Mouse (Mus musculus) natural killer cell, adult 2 months (primary cell): Measurements from ENCODE around the gene Acsf2.
A peak's percentile ranks its signal among the peaks of the same experiment; 100 is the strongest.
"Not testable (repeated sequence)": the region's sequence is repeated elsewhere in the genome, so short reads cannot be mapped to it uniquely, and the experiment has no call there.

Experiments
- DNase-seq, 2 experiments: peaks; one replicate each; pipeline ENCODE4 v3.0.0; 2022; ENCODE audit warnings: low spot score in 2 of 2

The Acsf2 gene

GRCm38 (mm10) chr11:94601321-94602281, at the start of gene Acsf2:
Gene Acsf2, minus strand, starts transcription at chr11:94601871.
- peak; percentile 41 to 64 for DNase-seq

- DNase-seq: not testable (repeated sequence)
These were observed 49.6 kb upstream of the Acsf2 start for GRCm38 (mm10) chr11:94651241-94651640.

- no peak for DNase-seq
These were observed 44.8 kb upstream of the Acsf2 start for GRCm38 (mm10) chr11:94646457-94646856.

GRCm38 (mm10) chr11:94644461-94645219, 43.0 kb upstream of the Acsf2 start:
- DNase-seq: no peak

- no peak for DNase-seq
These were observed 32.8 kb upstream of the Acsf2 start for GRCm38 (mm10) chr11:94634431-94634830.

GRCm38 (mm10) chr11:94632988-94633387, 31.3 kb upstream of the Acsf2 start:
- DNase-seq: no peak

- no peak for DNase-seq
These were observed 30.3 kb upstream of the Acsf2 start for GRCm38 (mm10) chr11:94631969-94632368.

- DNase-seq: no peak
These were observed 28.7 kb upstream of the Acsf2 start for GRCm38 (mm10) chr11:94630199-94631011.

- no peak for DNase-seq
These were observed 28.2 kb upstream of the Acsf2 start for GRCm38 (mm10) chr11:94629884-94630198.

GRCm38 (mm10) chr11:94629199-94629883, 27.7 kb upstream of the Acsf2 start, which contains the start of gene Lrrc59:
Gene Lrrc59, plus strand, starts transcription at chr11:94629767.
- DNase-seq: peak; percentile 92 to 94

GRCm38 (mm10) chr11:94622162-94622561, 20.5 kb upstream of the Acsf2 start:
- no peak for DNase-seq

- DNase-seq: no peak
These were observed 19.8 kb upstream of the Acsf2 start for GRCm38 (mm10) chr11:94621458-94621852.

- no peak for DNase-seq
These were observed 19.2 kb upstream of the Acsf2 start for GRCm38 (mm10) chr11:94620766-94621457.

GRCm38 (mm10) chr11:94617646-94618045, 16.0 kb upstream of the Acsf2 start:
- DNase-seq: no peak

- DNase-seq: no peak
These were observed 13.8 kb upstream of the Acsf2 start for GRCm38 (mm10) chr11:94615494-94615893.

GRCm38 (mm10) chr11:94614603-94615002, 12.9 kb upstream of the Acsf2 start:
- no peak for DNase-seq

GRCm38 (mm10) chr11:94610744-94611740, 9.4 kb upstream of the Acsf2 start:
- DNase-seq: peak in 1 of 2 experiments; percentile 4

- no peak for DNase-seq
These were observed 785 bp upstream of the Acsf2 start for GRCm38 (mm10) chr11:94602356-94602955.

- no peak for DNase-seq
These were observed 1.2 kb downstream of the Acsf2 start for GRCm38 (mm10) chr11:94600447-94600846.
